Mouse (Mus musculus) skeletal muscle tissue, adult 2 months (tissue): ENCODE measurements around the gene Sar1a.

Experiments used
- DNase-seq: peaks from one replicate; pipeline ENCODE4 v3.0.0-alpha.2; 2012; ENCODE audit warnings: low read depth, low spot score

The Sar1a gene

DNA sequence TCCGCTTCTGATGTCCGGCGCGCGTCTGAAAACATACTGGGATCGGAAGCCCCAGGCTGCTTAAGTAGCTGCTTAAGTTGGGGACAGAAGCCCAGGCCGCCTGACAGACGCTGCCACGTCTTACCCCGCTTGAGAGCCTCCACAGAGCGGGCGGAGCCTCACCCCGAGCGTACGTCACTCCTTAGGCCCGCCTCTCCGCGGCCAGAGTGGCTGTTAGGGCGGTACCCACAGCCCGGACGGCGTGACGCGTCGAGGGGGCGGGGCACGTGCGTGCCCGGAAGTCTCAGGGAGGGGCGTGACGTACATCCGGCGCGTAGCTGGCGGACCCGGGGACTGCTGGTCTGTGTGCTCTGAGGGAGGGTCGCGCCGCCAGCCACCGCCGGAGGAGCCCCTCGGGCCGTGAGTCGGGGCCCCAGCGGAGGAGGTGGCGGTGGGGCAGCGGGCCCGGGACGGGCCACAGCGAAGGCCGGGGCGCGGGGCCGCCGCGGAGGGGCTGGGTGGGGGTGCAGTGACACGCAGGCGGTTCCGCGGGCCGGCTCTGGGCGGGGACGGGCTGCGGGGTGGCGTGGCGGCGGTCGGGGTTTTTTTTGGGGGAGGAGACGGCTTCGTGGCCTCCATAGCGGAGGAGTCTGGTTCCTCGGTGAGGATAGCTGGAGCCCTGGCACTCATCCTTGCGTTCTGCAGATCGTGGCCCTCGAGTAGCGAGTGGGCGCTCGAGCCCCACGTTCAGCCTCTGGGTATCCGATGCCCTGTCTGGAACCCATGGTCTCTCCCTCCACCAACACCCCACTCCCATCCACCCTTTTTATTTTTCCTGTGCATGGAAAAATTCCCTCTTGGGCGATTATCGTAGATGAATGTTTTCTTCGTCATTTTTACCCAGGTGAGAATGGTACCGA is at the start of gene Sar1a:
TSS of gene Sar1a (plus strand) at position 285 of the 899 bp plus-strand sequence.
- peak; percentile 98 for DNase-seq

DNA sequence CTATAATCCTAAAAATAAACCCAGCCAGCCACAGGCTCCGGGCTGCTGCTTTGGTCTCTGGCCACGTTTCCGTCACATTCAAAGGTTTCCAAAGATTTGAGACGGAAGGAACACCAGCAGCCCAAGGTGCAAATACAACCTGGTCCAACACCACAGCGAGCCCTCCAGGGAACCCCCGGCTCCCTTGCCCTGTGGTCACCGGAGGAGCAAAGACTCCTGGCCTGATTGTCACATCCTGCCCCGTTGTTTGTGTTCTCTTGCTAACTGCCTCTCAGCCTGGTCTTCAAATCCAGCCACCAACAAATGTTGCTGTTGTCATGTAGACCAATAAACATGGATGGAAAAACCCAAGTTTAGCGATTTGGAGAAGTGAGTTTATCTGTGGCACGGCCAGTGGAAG is 47.7 kb upstream of the Sar1a start:
- DNase-seq = no peak

DNA sequence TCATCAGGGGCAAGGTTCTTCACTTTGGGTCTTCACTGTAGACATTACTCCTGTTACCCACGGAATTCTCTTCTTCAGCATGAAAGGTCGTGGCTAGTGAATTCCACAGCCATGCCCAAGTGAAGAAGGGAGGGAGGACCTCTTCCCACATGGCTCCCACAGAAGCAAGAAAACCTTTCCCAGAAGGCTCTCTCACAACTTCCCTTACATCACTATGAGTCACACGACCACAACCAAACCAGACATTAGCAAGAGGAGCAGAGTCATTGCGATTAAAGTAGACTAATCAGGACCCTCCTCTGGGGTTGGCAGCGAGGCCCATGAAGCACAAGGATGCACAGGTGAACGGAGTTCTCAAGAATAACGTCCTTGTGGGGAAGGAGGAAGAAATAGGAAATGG is 43.0 kb upstream of the Sar1a start:
- DNase-seq = no peak

DNA sequence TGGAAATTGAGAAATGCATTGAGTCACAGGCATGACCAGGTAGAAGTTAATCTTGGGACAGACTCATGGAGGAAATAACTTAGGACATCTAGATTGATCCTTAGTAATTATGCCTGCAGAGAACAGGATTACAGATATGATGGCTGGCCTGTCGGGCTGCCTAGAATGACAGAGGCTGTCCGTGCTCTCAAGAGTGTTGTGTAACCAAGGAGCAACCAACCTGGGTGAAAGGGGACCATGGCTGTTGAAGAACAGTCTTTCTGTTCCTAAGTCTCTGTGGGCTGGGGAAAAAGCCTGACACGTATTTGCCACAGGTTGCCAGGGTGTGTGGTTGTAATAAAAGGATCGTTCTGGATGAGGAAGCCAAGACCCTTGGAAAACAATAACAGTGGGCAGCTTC is 39.7 kb upstream of the Sar1a start:
- DNase-seq = no peak

DNA sequence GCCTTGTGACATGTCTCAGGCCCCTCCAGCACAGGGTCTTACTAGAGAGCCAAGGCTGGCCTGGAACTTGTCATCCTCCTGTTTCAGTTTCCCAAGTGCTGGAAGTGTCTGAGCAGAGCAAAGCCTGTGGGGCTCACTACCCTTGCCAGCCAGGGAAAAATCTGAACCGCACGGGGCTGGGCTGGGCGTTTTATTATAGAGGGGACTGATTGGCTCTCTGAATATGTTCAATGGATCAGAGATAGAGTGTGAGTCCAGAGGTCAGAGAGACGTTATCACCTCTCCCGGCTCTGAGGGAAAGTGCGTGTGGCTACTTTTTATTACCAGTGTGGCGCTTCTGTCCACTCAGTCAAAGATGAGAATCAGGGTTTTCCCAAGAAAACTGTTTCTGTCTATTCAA is 33.5 kb upstream of the Sar1a start:
- no peak for DNase-seq

DNA sequence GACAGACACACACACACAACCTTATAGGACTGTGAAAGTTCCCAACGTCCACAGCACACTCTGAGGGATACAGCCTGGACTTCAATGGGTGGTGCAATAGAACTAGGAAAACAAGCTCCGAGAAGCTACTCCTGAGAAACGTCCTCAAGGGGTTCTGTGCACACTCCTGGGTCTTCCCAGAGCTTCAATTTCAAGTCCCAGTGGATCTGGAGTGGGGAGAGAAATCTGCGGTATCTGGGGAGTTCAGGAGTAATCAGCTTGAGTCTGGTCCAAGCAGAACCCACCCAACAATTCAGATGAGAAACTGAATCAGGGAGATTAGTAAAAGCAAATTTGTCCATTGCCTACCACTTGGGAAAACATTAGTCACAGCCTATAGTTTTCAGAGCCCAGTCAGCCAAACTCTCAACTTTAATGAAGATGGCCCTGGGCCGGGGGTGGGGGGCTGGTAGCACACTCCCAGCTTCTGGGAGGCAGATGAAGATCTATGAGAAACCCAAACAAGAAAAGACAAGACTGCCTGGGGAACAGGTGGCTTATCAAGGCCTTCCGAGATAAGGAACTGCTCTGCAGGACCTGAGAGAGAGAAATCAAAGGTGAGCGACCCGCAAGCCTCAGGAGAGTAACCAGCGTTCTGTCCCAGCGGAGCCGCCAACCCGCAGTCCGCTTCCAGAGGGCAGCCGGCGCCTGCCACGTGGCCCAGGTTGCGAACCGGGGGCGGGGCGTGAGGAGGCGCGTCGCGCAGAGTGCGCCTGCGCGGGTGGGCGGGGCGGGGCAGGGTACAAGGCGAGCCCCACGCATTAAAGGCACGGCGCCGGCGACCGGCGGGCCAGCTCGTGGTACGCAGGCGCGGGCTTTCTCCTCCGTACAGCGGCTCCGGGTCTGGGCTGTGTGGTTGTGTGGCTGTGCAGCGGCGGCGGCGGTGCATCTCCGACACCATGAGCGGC is 32.0 kb upstream of the Sar1a start, which contains the start of gene Ppa1:
TSS of gene Ppa1 (plus strand) at position 763 of the 947 bp plus-strand sequence.
- DNase-seq = peak; percentile 90

DNA sequence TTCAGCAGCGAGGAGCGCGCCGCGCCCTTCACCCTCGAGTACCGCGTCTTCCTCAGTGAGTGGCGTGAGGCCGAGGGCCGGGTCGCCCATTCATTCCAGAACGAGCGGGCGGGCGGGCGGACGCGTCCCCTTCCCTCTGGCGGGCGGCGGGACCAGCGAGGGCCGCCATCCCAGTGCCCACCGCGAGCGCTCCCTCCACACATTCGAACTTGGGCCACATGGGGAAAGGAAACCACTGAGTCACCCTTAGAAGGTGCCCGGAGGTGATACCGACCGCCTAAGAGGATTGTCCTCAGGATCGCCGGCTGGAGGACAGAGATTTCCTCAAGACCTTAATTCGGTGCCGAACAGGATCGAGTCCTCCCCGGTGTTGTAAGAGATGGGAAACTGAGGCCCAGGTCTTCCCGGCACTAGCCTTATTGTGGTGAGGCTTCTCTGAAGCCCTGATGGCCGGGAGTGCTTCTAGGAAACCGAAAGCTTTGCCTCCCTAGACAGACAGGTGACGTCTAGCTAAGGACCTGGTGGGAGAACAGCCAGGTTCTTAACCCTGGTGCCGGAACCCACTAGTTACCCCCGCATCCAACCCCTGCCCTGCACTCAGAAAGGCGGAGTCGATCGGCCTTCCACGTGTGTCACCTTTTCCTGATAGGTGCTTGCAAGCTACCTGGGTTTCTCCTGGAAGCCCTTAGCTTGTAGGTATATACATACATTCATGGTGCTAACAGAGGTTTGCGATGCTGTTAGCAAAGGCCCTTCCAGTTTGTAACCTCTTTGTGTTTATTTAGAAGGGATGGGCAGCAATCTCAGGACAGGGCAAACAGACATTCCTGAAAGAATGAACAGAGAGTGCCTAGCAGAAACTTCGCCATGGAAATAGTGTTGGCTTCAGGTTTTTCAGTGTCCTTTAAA is 31.1 kb upstream of the Sar1a start:
- no peak for DNase-seq

DNA sequence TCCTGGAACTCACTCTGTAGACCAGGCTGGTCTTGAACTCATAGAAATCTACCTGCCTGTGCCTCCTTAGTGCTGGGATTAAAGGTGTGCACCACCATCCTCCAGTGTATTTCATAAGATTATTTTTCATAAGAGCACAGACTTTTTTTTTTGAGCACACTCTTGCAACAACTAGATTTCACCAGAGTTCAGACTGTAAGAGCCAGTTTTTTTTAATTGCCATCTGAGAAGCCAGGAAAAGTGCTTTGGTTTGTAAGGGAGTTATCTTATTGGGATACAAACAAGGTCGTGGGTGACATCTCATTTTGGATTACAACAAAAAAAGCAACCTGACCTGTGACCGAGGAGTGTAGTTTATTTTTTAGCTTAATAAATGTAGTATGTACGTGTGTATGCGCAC is 26.0 kb upstream of the Sar1a start:
- DNase-seq = no peak

DNA sequence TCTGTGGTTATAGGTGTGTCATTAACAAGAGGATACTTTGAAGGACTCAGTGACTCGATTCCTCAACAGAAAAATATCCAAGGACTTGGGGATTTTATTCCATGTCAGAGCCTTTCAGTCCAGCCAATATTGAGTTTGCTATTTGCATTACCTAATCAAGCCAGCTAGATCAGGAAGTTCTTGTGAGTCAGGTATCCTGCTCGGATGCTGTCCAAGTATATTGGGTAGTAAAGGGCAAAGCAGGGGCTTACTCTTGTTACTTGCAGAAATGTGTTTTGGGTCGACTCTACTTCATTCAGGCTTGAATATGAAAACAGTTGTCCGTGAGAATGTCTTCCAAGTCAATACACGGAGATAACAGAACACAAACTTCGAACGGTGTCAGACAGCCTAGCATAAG is 25.4 kb upstream of the Sar1a start:
- no peak for DNase-seq

DNA sequence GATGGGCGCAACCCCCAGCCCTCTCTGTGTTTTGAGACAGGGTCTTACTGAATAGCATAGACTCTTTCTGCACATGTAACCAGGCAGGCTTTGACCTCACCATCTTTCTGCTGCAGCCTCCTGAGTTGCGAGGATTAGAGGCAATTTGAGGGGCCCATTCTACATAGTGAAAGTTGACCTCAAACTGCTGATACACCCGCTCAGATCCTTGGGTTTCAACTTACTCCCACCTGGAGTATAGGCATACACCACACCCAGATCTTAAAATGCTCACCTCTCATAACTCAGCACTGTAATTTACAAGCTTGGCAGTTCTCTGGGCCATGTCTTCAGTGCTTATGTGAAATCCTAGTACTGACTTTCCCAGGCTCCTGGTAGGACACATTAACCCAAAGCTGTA is 24.9 kb upstream of the Sar1a start:
- DNase-seq = no peak

DNA sequence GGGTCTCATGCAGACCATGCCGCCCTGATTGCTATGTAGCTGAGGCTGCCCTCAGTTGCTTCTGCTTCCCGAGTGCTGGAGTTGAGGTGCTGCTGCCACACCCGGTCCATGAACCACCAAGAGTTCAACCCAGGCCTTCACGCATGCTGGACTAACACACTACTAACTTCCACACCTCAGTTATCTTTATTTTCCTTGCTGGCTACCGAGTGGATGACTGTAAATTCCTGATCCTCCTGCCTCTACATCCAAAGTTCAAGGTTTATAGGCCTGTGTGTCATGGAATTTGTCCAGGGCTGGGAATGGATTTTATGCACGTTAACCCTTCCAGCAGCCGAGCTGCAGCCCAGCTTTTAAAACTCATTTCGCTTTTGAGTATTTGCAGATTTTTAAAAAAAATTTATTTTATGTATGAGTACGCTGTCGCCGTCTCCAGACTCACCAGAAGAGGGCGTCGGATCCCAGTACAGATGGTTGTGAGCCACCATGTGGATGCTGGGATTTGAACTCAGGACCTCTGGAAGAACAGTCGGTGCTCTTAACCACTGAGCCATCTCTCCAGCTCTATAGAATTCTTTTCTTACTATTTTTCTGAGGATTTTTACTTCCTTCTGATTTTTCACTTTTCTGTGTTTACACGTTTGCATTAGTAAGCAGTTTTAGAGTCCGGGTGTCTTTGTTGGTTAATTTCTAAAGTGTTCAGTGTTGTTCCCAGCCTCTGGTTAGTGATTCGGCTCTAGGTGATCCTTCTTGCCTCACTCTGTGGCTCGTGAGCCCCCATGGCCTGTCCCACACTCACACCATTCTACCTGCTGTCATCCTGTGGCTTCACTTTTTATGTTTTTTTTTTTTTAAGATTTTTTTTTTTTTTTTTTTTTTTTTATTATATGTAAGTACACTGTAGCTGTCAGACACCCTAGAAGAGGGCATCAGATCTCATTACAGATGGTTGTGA is 22.9 kb upstream of the Sar1a start:
- DNase-seq = no peak

DNA sequence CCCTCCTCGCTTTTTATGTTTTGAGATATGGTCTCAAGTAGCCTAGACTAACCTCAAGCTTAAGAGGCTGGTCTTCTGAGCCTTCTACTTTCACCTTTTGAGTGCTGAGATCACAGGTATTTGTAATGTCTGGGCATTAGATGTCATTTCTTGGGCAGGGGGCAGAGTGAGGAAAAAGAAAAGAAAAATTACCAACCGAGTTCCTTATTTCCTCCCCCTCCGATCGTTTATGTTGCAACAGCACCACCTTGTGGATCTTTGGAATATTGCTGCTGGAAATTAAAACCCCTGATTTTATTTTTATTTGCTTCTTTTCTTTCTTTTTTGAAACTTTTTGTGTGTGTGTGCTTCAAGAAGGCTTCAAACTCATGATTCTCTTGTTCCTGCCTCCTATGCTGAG is 22.1 kb upstream of the Sar1a start:
- no peak for DNase-seq

DNA sequence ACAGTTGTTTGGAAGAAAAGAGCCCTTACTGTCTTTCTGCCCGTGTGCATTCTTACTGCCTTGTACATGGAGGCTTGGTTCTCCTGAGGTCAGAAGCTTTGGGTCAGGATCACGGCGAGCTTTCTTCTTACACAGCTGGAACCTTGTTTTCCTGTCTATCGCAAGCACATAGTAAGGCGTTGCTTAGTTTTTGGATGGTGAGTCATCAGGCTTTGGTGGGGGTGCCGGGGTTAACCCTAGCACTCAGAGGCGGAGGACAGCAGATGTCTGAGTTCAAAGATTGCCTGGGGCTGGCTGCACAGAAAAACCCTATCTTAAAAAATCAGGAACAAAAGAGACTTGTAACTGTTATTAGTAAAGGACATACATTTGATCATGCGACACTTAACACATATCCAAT is 18.2 kb upstream of the Sar1a start:
- no peak for DNase-seq

DNA sequence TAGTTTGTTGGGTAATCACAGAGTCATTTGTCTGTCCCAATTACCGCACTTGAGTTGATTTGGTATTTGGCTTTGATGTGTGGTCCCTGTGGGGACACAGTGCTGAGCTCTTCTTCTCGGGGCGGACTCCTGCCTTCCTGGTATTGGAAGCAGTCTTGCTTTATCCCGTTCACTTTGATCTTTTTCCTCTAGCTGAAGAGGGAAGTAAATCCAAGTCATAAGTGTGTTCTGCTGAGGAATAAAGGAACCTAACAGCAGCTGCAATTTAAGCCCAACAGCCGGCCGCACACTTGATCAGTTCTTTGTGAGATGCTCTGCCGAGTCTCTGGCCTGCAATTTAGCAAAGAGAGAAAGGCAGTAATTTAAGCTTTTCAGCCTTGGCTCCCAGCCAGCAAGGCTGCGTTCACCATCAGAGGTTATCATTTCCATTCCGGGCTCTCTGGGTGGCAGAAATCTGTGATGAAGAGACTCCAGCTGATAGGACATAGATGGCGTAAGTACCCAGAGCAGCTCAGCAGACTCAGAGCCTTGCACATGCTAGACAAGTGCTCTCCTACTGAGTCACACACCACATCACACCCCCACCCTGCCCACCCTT is 17.6 kb upstream of the Sar1a start:
- DNase-seq = no peak

DNA sequence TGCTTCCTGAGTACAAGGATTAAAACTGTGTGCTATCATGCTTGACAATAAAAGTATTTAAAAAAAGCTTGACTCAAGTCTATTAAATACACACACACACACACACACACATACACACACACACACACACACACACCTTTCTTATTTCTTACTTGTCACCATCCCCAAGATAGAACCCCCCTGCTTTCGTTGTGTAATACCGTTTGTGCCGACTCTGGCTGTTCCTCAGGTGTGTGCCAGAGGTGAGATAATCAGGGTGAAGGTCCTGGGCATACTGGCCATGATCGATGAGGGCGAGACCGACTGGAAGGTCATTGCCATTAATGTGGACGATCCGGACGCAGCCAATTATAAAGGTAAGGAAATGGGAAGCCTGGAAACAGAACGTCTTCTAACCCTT is 15.0 kb upstream of the Sar1a start:
- no peak for DNase-seq

DNA sequence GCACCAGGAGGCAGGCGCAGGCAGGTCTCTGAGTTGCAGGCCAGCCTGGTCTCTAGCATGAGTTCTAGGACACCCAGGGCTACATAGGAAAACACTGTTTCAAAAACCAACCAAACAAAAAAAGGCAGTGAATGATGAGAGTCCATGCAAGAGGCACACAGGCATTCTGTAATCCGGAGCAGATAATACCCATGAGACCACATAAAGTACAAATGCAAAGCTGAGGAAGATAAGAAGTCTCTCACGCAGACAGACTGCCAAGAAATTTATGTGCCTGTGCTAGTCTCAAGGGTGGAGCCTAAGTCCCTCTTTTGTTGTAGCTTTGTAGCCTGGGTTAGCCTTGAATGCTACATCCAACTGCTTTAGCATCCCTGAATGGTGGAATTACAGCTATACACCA is 14.4 kb upstream of the Sar1a start:
- no peak for DNase-seq

DNA sequence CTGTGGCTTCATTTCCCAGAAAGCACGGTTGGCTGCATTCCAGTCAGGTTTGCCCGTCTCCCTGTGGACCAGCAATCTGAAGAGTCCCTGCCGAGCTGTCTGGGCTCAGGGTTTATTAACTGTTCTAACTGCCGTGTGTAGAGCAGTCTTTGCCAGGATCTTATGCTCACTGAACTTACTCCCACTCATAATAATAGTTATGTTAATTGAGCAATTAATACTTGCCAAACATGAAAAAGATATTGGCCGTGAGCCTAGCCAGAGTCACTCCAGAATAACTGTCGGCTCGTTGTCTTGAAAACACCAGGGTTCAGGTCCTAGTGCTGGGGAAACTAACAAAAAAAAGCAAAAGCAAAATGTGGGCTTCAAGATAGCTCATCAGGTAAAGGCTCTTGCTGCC is 10.8 kb upstream of the Sar1a start:
- DNase-seq = no peak

DNA sequence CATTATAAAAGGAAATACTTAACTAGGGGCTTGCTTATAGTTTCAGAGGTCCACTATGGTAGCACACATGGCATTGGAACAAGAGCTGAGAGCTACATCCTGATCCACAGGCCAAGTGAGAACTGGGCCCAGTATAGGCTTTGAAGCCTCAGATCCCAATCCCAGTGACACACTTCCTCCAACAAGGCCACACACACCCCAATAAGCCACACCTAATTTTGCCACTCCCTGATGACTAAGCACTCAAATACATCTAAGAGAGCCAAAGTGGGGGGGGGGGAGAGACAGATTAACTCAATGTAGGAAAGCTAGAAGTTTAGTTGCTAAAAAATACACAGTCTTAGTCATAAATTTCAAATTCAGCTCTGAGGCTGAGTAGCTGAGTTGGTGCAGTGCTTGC is 10.2 kb upstream of the Sar1a start:
- DNase-seq = no peak

DNA sequence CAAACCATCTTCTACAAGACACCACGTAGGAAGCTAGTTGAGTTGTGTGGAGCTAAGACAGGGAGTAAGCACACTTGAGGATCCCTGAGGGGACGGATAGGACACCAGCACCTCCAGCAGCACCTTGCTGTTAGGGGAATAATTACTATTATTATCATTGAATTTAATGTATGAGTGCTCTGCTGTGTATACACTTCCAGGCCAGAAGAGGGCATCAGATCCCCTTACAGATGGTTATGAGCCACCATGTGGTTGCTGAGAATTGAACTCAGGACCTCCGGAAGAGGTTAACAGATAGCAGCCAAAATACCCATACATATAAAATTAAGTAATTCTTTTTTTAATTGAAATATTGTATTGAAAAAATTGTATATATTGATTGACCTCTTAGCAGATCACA is 9.3 kb upstream of the Sar1a start:
- no peak for DNase-seq

DNA sequence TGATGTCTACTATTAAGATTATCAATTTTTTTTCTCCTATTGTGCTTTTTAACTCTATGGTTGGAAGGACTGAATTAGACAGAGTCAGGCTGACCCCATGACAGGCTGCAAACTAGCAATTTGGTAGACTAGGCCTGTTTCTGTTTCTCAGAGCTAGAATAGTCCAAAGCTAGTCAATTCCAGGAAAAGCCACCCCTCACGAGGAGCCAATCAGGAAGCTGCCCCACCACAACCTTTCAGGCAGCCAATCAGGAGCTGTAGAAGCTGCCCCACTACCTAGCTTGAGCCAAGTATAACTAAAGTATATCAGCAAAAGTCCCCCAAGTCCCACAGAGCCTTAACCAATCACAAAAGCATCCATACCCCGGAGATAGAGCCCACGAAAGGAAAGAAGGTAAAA is 4.2 kb upstream of the Sar1a start:
- DNase-seq = no peak
